Mouse (Mus musculus) forebrain, embryonic 14.5 days (tissue): ENCODE data around the gene Xpo4. TPM values are rescaled to one million over a fixed set of nuclear protein-coding genes. Genes with fewer than 3 reads are reported as not detected.
"Not testable (repeated sequence)": the region's sequence is repeated elsewhere in the genome, so short reads cannot be mapped to it uniquely, and the experiment has no call there.

Experiments used
- ATAC-seq: fragments of 200-750 bp; cut with Nextera tagmentation; 2 replicates; pipeline ENCODE4 v1.8.0; 2017; ENCODE audit warnings: mild to moderate bottlenecking, moderate library complexity
- DNase-seq: peaks from one replicate; pipeline ENCODE4 v3.0.0-alpha.2; 2015; ENCODE audit warnings: low spot score
- H3K27ac ChIP-seq: fragments of 300-500 bp; sonication (generic); 2 replicates; pipeline ENCODE4 v1.5.1; 2014; ENCODE audit warnings: low read depth, mild to moderate bottlenecking, control low read depth, low read length, moderate library complexity
- H3K27me3 ChIP-seq: fragments of 300-500 bp; sonication (generic); replicated peaks from 2 replicates; pipeline ENCODE4 v1.6.1; 2014; ENCODE audit warnings: low read length, control low read depth, mixed read lengths; ENCODE audit not compliant: control insufficient read depth, insufficient read depth
- H3K36me3 ChIP-seq: fragments of 300-500 bp; sonication (generic); 2 replicates; pipeline ENCODE4 v1.6.1; 2014; ENCODE audit warnings: low read length, control low read depth; ENCODE audit not compliant: control insufficient read depth, insufficient read depth
- H3K4me1 ChIP-seq: fragments of 300-500 bp; sonication (generic); 2 replicates; pipeline ENCODE4 v1.6.1; 2014; ENCODE audit warnings: antibody characterized with exemption, low read length, control low read depth; ENCODE audit not compliant: control insufficient read depth, insufficient read depth
- H3K4me2 ChIP-seq: fragments of 300-500 bp; sonication (generic); 2 replicates; pipeline ENCODE4 v1.6.1; 2014; ENCODE audit warnings: mild to moderate bottlenecking, control low read depth, low read length
- H3K4me3 ChIP-seq: fragments of 300-500 bp; sonication (generic); 2 replicates; pipeline ENCODE4 v1.5.1; 2014; ENCODE audit warnings: low read depth, low read length, control low read depth
- H3K9ac ChIP-seq: fragments of 300-500 bp; sonication (generic); 2 replicates; pipeline ENCODE4 v1.6.1; 2014; ENCODE audit warnings: mild to moderate bottlenecking, low read length, control low read depth, moderate library complexity
- H3K9me3 ChIP-seq: fragments of 300-500 bp; sonication (generic); replicated peaks from 2 replicates; pipeline ENCODE4 v1.6.1; 2016; ENCODE audit warnings: low read length, control low read depth, mixed read lengths; ENCODE audit not compliant: control insufficient read depth
- WGBS: fragments of 180-500 bp; shearing (Covaris S2); extraction: QIAGEN DNeasy Blood & Tissue Kit; methylation state at CpG from one replicate; pipeline ENCODE4 v1.1.7; 2014; 5-methylcytosine and 5-hydroxymethylcytosine counted together
- polyA plus RNA-seq: library from polyadenylated mRNA; unstranded; fragments of >200 nt; fragmentation: Nextera tagmentation; extraction: Ambion mirVana; gene quantifications from 2 replicates; pipeline ENCODE4 v1.2.1, GENCODE M21; 2014

Xpo4 gene
- polyA plus RNA-seq, 1 experiment from 2014 or later = 13.7 TPM

GRCm38 (mm10) chr14:57665628-57665950, 359 bp upstream of the Xpo4 start:
- DNase-seq = peak; percentile 7
- Histone ChIP-seq H3K4me1 (0 out of 2 replicates have a peak, but pooled peaks cover 8% of the 10 kb centered on the region), H3K4me3 (peak overlapping the region; percentile 80), H3K9me3 (no peaks in the 10 kb centered on the region), H3K36me3 (no peaks in the 10 kb centered on the region), H3K27me3 (no peaks in the 10 kb centered on the region), H3K9ac (peak overlapping the region; percentile 87), H3K4me2 (peak overlapping the region; percentile 63), H3K27ac (peak overlapping the region; percentile 97)
- no peak for ATAC-seq
- WGBS = 13% methylated on average over 10 of the region's 10 CpGs

- ATAC-seq (peak; percentile 58), DNase-seq (peak; percentile 11)
- Histone ChIP-seq H3K9ac (peak overlapping the region; percentile 87), H3K4me3 (peak overlapping the region; percentile 80), H3K27ac (peak overlapping the region; percentile 97), H3K36me3 (no peaks in the 10 kb centered on the region), H3K9me3 (no peaks in the 10 kb centered on the region), H3K27me3 (no peaks in the 10 kb centered on the region), H3K4me2 (peak overlapping the region; percentile 63), H3K4me1 (0 out of 2 replicates have a peak, but pooled peaks cover 8% of the 10 kb centered on the region)
- WGBS = 0% methylated on average over 19 of the region's 19 CpGs
Observed at GRCm38 (mm10) chr14:57664311-57664821, 864 bp downstream of the Xpo4 start.

GRCm38 (mm10) chr14:57663630-57664029, 1.6 kb downstream of the Xpo4 start:
- no peak overlapping the region for H3K9ac ChIP-seq
- no peaks in the 10 kb centered on the region for H3K36me3 ChIP-seq
- H3K27ac ChIP-seq = no peak overlapping the region
- H3K4me3 ChIP-seq = peak overlapping the region; percentile 80
- no peak for ATAC-seq
- DNase-seq = no peak
- H3K4me2 ChIP-seq = peak overlapping the region; percentile 63
- H3K27me3 ChIP-seq = no peaks in the 10 kb centered on the region
- WGBS = 35% methylated on average over 1 of the region's 1 CpGs
- H3K9me3 ChIP-seq = no peaks in the 10 kb centered on the region
- 0 out of 2 replicates have a peak, but pooled peaks cover 8% of the 10 kb centered on the region for H3K4me1 ChIP-seq

GRCm38 (mm10) chr14:57658301-57658700, 6.9 kb downstream of the Xpo4 start:
- Histone ChIP-seq H3K4me1 (no peaks in the 10 kb centered on the region), H3K36me3 (no peaks in the 10 kb centered on the region), H3K27ac (no peak overlapping the region), H3K4me2 (no peak overlapping the region), H3K9ac (no peak overlapping the region), H3K9me3 (no peaks in the 10 kb centered on the region), H3K27me3 (no peaks in the 10 kb centered on the region), H3K4me3 (no peak overlapping the region)
- DNase-seq = no peak
- WGBS = 94% methylated on average over 4 of the region's 4 CpGs
- ATAC-seq = no peak

GRCm38 (mm10) chr14:57657500-57657899, 7.7 kb downstream of the Xpo4 start:
- H3K4me1 ChIP-seq = no peaks in the 10 kb centered on the region
- ATAC-seq = no peak
- H3K4me3 ChIP-seq = no peak overlapping the region
- H3K9me3 ChIP-seq = no peaks in the 10 kb centered on the region
- no peak overlapping the region for H3K27ac ChIP-seq
- no peak for DNase-seq
- H3K36me3 ChIP-seq = no peaks in the 10 kb centered on the region
- H3K9ac ChIP-seq = no peak overlapping the region
- H3K4me2 ChIP-seq = no peak overlapping the region
- no peaks in the 10 kb centered on the region for H3K27me3 ChIP-seq
- WGBS = 100% methylated on average over 2 of the region's 2 CpGs

GRCm38 (mm10) chr14:57656519-57656918, 8.7 kb downstream of the Xpo4 start:
- not testable (repeated sequence) for H3K4me1 ChIP-seq, H3K4me2 ChIP-seq, H3K27me3 ChIP-seq, H3K9ac ChIP-seq, H3K4me3 ChIP-seq, H3K27ac ChIP-seq, H3K36me3 ChIP-seq, ATAC-seq, H3K9me3 ChIP-seq
- peak; percentile 15 for DNase-seq
- WGBS = 92% methylated on average over 3 of the region's 3 CpGs

- H3K4me1 ChIP-seq = no peaks in the 10 kb centered on the region
- H3K4me2 ChIP-seq = no peak overlapping the region
- H3K36me3 ChIP-seq = no peaks in the 10 kb centered on the region
- ATAC-seq = no peak
- no peaks in the 10 kb centered on the region for H3K9me3 ChIP-seq
- no peaks in the 10 kb centered on the region for H3K27me3 ChIP-seq
- H3K9ac ChIP-seq = no peak overlapping the region
- peak; percentile 15 for DNase-seq
- no peak overlapping the region for H3K4me3 ChIP-seq
- no peak overlapping the region for H3K27ac ChIP-seq
Observed at GRCm38 (mm10) chr14:57649501-57649900, 15.7 kb downstream of the Xpo4 start.

- ATAC-seq = no peak
Observed at GRCm38 (mm10) chr14:57646155-57646554, 19.1 kb downstream of the Xpo4 start.

GRCm38 (mm10) chr14:57639153-57639552, 26.1 kb downstream of the Xpo4 start:
- H3K27me3 ChIP-seq = no peaks in the 10 kb centered on the region
- no peak for ATAC-seq
- H3K4me2 ChIP-seq = no peak overlapping the region
- H3K9me3 ChIP-seq = no peaks in the 10 kb centered on the region
- H3K4me3 ChIP-seq = no peak overlapping the region
- H3K4me1 ChIP-seq = no peaks in the 10 kb centered on the region
- WGBS = 95% methylated on average over 3 of the region's 3 CpGs
- DNase-seq = no peak
- peaks cover 5% of the 10 kb centered on the region; the same call in 1 of the 2 replicates for H3K36me3 ChIP-seq
- no peak overlapping the region for H3K9ac ChIP-seq
- no peak overlapping the region for H3K27ac ChIP-seq

More at GRCm38 (mm10) chr14:57646155-57646554, 19.1 kb downstream of the Xpo4 start:
- H3K4me3 ChIP-seq = no peak overlapping the region
- H3K9ac ChIP-seq = no peak overlapping the region
- H3K27me3 ChIP-seq = no peaks in the 10 kb centered on the region
- H3K36me3 ChIP-seq = peaks cover 5% of the 10 kb centered on the region; the same call in 1 of the 2 replicates
- no peaks in the 10 kb centered on the region for H3K9me3 ChIP-seq
- WGBS = 94% methylated on average over 4 of the region's 4 CpGs
- no peak for DNase-seq
- H3K27ac ChIP-seq = no peak overlapping the region
- no peaks in the 10 kb centered on the region for H3K4me1 ChIP-seq
- H3K4me2 ChIP-seq = no peak overlapping the region
